22 mouse cellular contexts compared by ENCODE assay signal in the genomic region with DNA sequence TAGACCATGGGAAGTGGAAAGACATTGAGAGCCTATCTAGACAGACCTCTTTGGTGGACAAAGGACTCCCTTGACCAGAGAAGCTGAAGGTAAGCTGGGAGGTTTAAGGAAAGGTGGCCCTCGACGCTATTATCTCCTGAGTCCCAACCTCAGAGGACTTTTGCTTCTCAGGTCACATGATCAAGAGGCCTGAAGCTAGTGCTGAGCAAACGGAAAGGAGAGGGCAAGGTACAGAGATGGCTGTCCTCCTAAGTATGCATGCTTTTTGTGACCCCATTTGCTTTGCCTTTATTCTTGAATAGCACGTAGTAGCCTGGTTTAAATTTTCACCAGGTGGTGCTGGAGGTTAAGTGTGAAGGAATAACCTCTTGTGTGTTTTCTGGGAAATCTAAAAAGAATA.
DNase-seq lines count a peak whose midpoint lies in the region; ATAC-seq lines count a peak whose summit lies in the region.
"Had no signal": no experiment of that assay in that cellular context is flagged by ENCODE, and none has a peak within 500 bp of the region (broad histone marks: within the 10 kb centered on the region; RNA-seq: fewer than 3 reads in every experiment).

No protein-coding gene starts in this region.

- no peaks in the 10 kb centered on the region for H3K9me3 ChIP-seq in kidney, embryonic 14.5 days (ENCODE audit: control insufficient read depth, low read length)
- H3K9me3 ChIP-seq: embryonic facial prominence, embryonic 15.5 days; heart, embryonic 12.5 days; limb, embryonic 12.5 days; liver, embryonic 13.5 days; midbrain, embryonic 12.5 days had no signal

- H3K4me3 ChIP-seq in kidney, embryonic 14.5 days (ENCODE audit: low read length): no peak overlapping the region
- H3K4me3 ChIP-seq: embryonic facial prominence, embryonic 15.5 days; heart, embryonic 12.5 days; limb, embryonic 12.5 days; liver, embryonic 13.5 days; midbrain, embryonic 12.5 days had no signal

- peak; percentile 84 for DNase-seq in kidney, adult 11 months
- peak; percentile 73 to 89 for DNase-seq in kidney, adult 8-10 months
- DNase-seq in kidney, postnatal 14 days: peak; percentile 61
- no peak for DNase-seq in retina, embryonic 14.5 days (ENCODE audit: low spot score)
- no peak for DNase-seq in lung, postnatal 4 days
- DNase-seq in thymus, postnatal 14 days: no peak
- DNase-seq: adrenal gland, postnatal 10 days; cerebellum, adult 2 months; cerebellum, postnatal 36 days; gastrocnemius, postnatal 10 days; heart, adult 18-20 months; heart, postnatal 10 days; liver, embryonic 13.5 days; lung, adult 2 months; lung, postnatal 14 days had no signal

- H3K36me3 ChIP-seq in kidney, embryonic 14.5 days (ENCODE audit: control insufficient read depth, insufficient read depth, low read length): no peaks in the 10 kb centered on the region
- H3K36me3 ChIP-seq: embryonic facial prominence, embryonic 15.5 days; heart, embryonic 12.5 days; limb, embryonic 12.5 days; liver, embryonic 13.5 days; midbrain, embryonic 12.5 days had no signal

- H3K9ac ChIP-seq in kidney, embryonic 14.5 days (ENCODE audit: low read depth, low read length): no peak overlapping the region
- H3K9ac ChIP-seq: embryonic facial prominence, embryonic 15.5 days; heart, embryonic 12.5 days; limb, embryonic 12.5 days; liver, embryonic 13.5 days; midbrain, embryonic 12.5 days had no signal

- no peak overlapping the region for H3K27ac ChIP-seq in kidney, embryonic 14.5 days (ENCODE audit: low read depth, low read length)
- H3K27ac ChIP-seq: embryonic facial prominence, embryonic 15.5 days; hindbrain, postnatal 0 days; limb, embryonic 12.5 days; liver, embryonic 13.5 days; midbrain, embryonic 12.5 days had no signal

- no peaks in the 10 kb centered on the region for H3K27me3 ChIP-seq in kidney, embryonic 14.5 days (ENCODE audit: control insufficient read depth, insufficient read depth, low read length)
- H3K27me3 ChIP-seq: embryonic facial prominence, embryonic 15.5 days; heart, embryonic 12.5 days; limb, embryonic 12.5 days; liver, embryonic 13.5 days; midbrain, embryonic 12.5 days had no signal

- no peak overlapping the region for H3K4me2 ChIP-seq in kidney, embryonic 14.5 days (replicated peaks; ENCODE audit: low read depth, low read length)
- H3K4me2 ChIP-seq: embryonic facial prominence, embryonic 15.5 days; heart, embryonic 12.5 days; limb, embryonic 12.5 days; liver, embryonic 13.5 days; midbrain, embryonic 12.5 days had no signal

- WGBS in kidney, embryonic 14.5 days: 76% methylated on average over 4 of the region's 4 CpGs

- peaks cover 6% of the 10 kb centered on the region; the same call in 1 of the 2 replicates for H3K4me1 ChIP-seq in kidney, embryonic 14.5 days (ENCODE audit: control insufficient read depth, insufficient read depth, low read length)
- H3K4me1 ChIP-seq: embryonic facial prominence, embryonic 15.5 days; heart, embryonic 12.5 days; liver, embryonic 13.5 days; midbrain, embryonic 12.5 days had no signal

- no peak for ATAC-seq in kidney, embryonic 14.5 days (ENCODE audit: low FRiP score, low TSS enrichment)
- ATAC-seq: forebrain, embryonic 16.5 days had no signal

Comparison
In these comparisons a context has a peak if more than half of its experiments do, and no peak if none do; other contexts are left out.
1. DNase-seq: peak in kidney, adult 11 months (single experiment), kidney, adult 8-10 months (2 of 2) and kidney, postnatal 14 days (single experiment); none in retina, embryonic 14.5 days (single experiment), lung, postnatal 4 days (0 of 2) and thymus, postnatal 14 days (single experiment).